Mouse (Mus musculus) embryonic facial prominence, embryonic 11.5 days (tissue): ENCODE measurements at regions not wholly inside any gene's neighbourhood (a gene's known extent, or its start where the extent isn't known, plus 50 kb on each side); places are given as distances from the start of the nearest gene placed in this dataset.

Experiments
- ATAC-seq: fragments of 200-750 bp; cut with Nextera tagmentation; replicated peaks from 2 replicates; pipeline ENCODE4 v1.8.0; 2017; ENCODE audit warnings: low read depth; ENCODE audit not compliant: insufficient number of reproducible peaks, low FRiP score, low TSS enrichment
- DNase-seq: peaks from one replicate; pipeline ENCODE4 v3.0.0-alpha.2; 2015; ENCODE audit warnings: low spot score
- H3K27ac ChIP-seq: fragments of 300-500 bp; sonication (generic); replicated peaks from 2 replicates; pipeline ENCODE4 v1.5.1; 2014; ENCODE audit warnings: mild to moderate bottlenecking, low read depth, low read length, control low read depth
- H3K27me3 ChIP-seq: fragments of 300-500 bp; sonication (generic); 2 replicates; pipeline ENCODE4 v1.6.1; 2014; ENCODE audit warnings: mild to moderate bottlenecking, low read length, moderate library complexity, mixed read lengths; ENCODE audit not compliant: control insufficient read depth, insufficient read depth
- H3K36me3 ChIP-seq: fragments of 300-500 bp; sonication (generic); replicated peaks from 2 replicates; pipeline ENCODE4 v1.6.1; 2014; ENCODE audit warnings: low read depth, mild to moderate bottlenecking, low read length, moderate library complexity, mixed read lengths; ENCODE audit not compliant: control insufficient read depth, insufficient read depth
- H3K4me1 ChIP-seq: fragments of 300-500 bp; sonication (generic); 2 replicates; pipeline ENCODE4 v1.6.1; 2014; ENCODE audit warnings: low read length, mixed read lengths; ENCODE audit not compliant: control insufficient read depth, insufficient read depth
- H3K4me2 ChIP-seq: fragments of 300-500 bp; sonication (generic); 2 replicates; pipeline ENCODE4 v1.6.1; 2014; ENCODE audit warnings: low read depth, mild to moderate bottlenecking, control low read depth, low read length, moderate library complexity
- H3K4me3 ChIP-seq: fragments of 300-500 bp; sonication (generic); 2 replicates; pipeline ENCODE4 v1.5.1; 2014; ENCODE audit warnings: low read depth, low read length, control low read depth
- H3K9ac ChIP-seq: fragments of 300-500 bp; sonication (generic); replicated peaks from 2 replicates; pipeline ENCODE4 v1.6.1; 2014; ENCODE audit warnings: mild to moderate bottlenecking, control low read depth, low read length
- H3K9me3 ChIP-seq: fragments of 300-500 bp; sonication (generic); replicated peaks from 2 replicates; pipeline ENCODE4 v1.6.1; 2016; ENCODE audit warnings: mild to moderate bottlenecking, low read length, inconsistent platforms, mixed read lengths; ENCODE audit not compliant: control insufficient read depth
- WGBS: fragments of 180-500 bp; shearing (Covaris S2); extraction: QIAGEN DNeasy Blood & Tissue Kit; methylation state at CpG from one replicate; pipeline ENCODE4 v1.1.7; 2014; 5-methylcytosine and 5-hydroxymethylcytosine counted together

DNA sequence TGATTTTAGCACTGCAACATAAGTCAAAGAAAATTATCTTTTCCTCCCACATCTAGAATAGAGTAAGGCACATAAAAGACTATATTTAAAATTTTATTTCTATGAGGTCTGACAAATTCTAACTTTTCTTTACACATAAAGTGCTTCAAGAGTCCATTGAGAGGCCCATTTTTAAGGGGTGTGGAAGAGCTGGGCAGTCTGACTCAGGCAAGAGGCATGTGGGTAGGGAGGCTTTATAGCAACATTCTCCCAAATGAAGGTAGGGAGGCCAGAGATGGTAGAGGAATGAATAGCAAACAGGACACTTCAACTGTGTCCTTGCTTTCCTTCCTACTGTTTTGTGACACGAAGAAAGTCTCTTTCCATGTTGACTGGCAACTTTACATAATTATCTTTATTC, 2566.6 kb upstream of the Gm7489 start:
- Histone ChIP-seq H3K4me1 (no peaks in the 10 kb centered on the region), H3K4me3 (no peak overlapping the region), H3K9ac (no peak overlapping the region), H3K4me2 (no peak overlapping the region), H3K9me3 (no peaks in the 10 kb centered on the region), H3K27me3 (no peaks in the 10 kb centered on the region), H3K36me3 (no peaks in the 10 kb centered on the region), H3K27ac (no peak overlapping the region)
- ATAC-seq (no peak), DNase-seq (no peak)
- WGBS = 83% methylated on average over 1 of the region's 1 CpGs

GRCm38 (mm10) chr15:51318760-51319159, 2565.9 kb upstream of the Gm7489 start:
- no peak for ATAC-seq
- WGBS = 86% methylated on average over 2 of the region's 2 CpGs

DNA sequence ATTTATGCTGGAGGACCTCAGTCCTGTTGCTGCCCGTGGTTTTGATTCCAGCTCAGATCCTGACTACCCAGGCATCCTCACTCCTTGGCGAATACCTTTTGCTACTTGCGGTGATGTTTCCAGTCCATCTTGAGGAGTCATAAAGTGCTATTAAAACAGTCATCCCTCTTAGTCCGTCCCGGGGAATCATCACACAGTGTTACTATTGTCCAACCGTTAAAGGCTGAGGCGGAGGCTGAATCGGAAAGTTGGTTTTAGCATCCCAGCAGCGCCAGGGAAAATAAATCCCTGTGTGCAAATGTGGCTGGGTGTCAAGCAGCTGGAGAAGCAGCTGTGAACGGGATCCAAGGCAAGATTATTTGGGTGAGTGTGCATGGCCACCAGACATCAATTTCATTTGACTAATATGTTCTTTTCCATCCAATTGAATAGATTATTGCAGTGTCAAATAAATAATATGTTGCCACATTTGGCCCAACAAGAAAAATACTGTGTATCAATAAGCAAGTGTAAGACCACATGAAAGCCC, 2564.3 kb upstream of the Gm7489 start:
- Histone ChIP-seq H3K36me3 (no peaks in the 10 kb centered on the region), H3K27ac (no peak overlapping the region), H3K4me1 (no peaks in the 10 kb centered on the region), H3K9me3 (no peaks in the 10 kb centered on the region), H3K4me3 (no peak overlapping the region), H3K9ac (no peak overlapping the region), H3K4me2 (no peak overlapping the region), H3K27me3 (no peaks in the 10 kb centered on the region)
- 78% methylated on average over 10 of the region's 10 CpGs for WGBS
- no peak for DNase-seq
- ATAC-seq = no peak

More at GRCm38 (mm10) chr15:51318760-51319159, 2565.9 kb upstream of the Gm7489 start:
- no peaks in the 10 kb centered on the region for H3K9me3 ChIP-seq
- H3K9ac ChIP-seq = no peak overlapping the region
- H3K27ac ChIP-seq = no peak overlapping the region
- H3K4me1 ChIP-seq = no peaks in the 10 kb centered on the region
- no peak for DNase-seq
- H3K27me3 ChIP-seq = no peaks in the 10 kb centered on the region
- no peak overlapping the region for H3K4me3 ChIP-seq
- H3K36me3 ChIP-seq = no peaks in the 10 kb centered on the region
- no peak overlapping the region for H3K4me2 ChIP-seq

DNA sequence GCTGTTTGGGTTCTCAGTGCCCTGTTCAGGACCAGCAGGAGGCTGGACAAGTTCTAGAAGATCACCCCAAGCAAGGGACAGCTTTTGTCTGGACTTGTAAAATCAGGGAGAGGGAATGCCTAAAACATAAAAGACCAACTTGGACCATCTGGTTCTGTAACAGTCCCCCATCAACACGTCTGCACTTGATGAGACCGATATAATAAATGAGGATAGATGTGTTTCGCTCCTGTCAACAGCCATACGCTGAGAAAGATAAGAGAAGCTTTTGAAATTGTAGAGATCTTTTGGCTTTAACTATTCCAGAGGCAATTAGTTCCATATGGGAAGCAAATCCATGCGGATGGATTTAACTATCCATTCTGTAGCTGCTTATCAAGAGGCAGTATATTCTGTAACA, 2561.4 kb upstream of the Gm7489 start:
- Histone ChIP-seq H3K27me3 (no peaks in the 10 kb centered on the region), H3K4me3 (no peak overlapping the region), H3K9ac (no peak overlapping the region), H3K4me1 (no peaks in the 10 kb centered on the region), H3K9me3 (no peaks in the 10 kb centered on the region), H3K36me3 (no peaks in the 10 kb centered on the region), H3K4me2 (no peak overlapping the region), H3K27ac (no peak overlapping the region)
- ATAC-seq (no peak), DNase-seq (peak; percentile 38)
- 43% methylated on average over 5 of the region's 5 CpGs for WGBS

DNA sequence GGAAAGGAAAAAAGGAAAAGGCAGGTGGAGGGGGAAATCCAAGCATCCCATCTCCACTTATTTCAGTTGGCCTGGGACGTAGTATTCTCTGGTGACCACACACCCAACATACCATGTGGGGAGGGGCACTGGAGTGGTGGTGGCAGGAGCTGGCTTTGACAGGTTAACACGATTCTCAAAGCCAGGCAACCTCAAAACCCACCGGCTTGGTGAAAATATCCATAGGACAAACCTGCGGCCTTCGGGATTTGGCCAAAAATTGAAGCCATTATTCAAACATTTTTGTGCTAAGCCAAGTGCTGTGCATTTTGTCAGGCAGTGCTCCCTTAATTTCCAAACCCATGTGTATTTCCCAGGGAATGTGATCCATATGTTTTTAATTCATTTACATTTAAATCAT, 2560.5 kb upstream of the Gm7489 start:
- Histone ChIP-seq H3K9me3 (no peaks in the 10 kb centered on the region), H3K4me2 (no peak overlapping the region), H3K9ac (no peak overlapping the region), H3K27ac (no peak overlapping the region), H3K4me3 (no peak overlapping the region), H3K27me3 (no peaks in the 10 kb centered on the region), H3K36me3 (no peaks in the 10 kb centered on the region), H3K4me1 (no peaks in the 10 kb centered on the region)
- peak; percentile 51 for DNase-seq
- 57% methylated on average over 5 of the region's 5 CpGs for WGBS
- ATAC-seq = no peak

GRCm38 (mm10) chr15:51327702-51328101, 2557.0 kb upstream of the Gm7489 start:
- H3K4me1 ChIP-seq = no peaks in the 10 kb centered on the region
- ATAC-seq = no peak
- H3K36me3 ChIP-seq = no peaks in the 10 kb centered on the region
- H3K4me3 ChIP-seq = no peak overlapping the region
- H3K27me3 ChIP-seq = no peaks in the 10 kb centered on the region
- no peak overlapping the region for H3K4me2 ChIP-seq
- no peak overlapping the region for H3K9ac ChIP-seq
- peak; percentile 6 for DNase-seq
- H3K27ac ChIP-seq = no peak overlapping the region
- WGBS = 58% methylated on average over 5 of the region's 5 CpGs
- H3K9me3 ChIP-seq = no peaks in the 10 kb centered on the region

GRCm38 (mm10) chr15:51336441-51336840, 2548.3 kb upstream of the Gm7489 start:
- H3K4me3 ChIP-seq = no peak overlapping the region
- no peak overlapping the region for H3K27ac ChIP-seq
- no peaks in the 10 kb centered on the region for H3K27me3 ChIP-seq
- DNase-seq (no peak), ATAC-seq (no peak)
- H3K36me3 ChIP-seq = no peaks in the 10 kb centered on the region
- H3K4me1 ChIP-seq = no peaks in the 10 kb centered on the region
- H3K4me2 ChIP-seq = no peak overlapping the region
- H3K9me3 ChIP-seq = no peaks in the 10 kb centered on the region
- 64% methylated on average over 1 of the region's 1 CpGs for WGBS
- no peak overlapping the region for H3K9ac ChIP-seq

DNA sequence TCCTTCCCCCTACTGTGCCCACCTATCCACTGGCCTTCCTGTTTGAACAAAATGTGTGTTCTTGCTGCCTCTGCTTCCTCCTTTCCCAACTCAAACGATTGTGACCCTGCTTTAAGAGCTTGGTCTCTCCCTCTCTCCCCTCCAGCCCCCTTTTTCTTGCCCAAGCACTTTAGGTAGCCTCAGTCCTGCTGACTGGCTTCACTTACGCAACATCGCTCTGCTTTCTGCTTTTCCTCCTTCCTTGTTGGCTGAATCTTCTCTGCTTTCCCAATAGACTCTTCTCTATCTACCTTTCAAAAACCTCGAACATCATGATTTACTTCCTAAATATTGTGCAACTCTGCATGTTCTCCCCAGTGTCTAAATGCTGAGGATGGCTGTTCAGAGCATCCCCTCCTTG, 2538.4 kb upstream of the Gm7489 start:
- H3K9ac ChIP-seq = no peak overlapping the region
- no peak for ATAC-seq
- 92% methylated on average over 4 of the region's 4 CpGs for WGBS
- no peaks in the 10 kb centered on the region for H3K27me3 ChIP-seq
- H3K4me2 ChIP-seq = no peak overlapping the region
- H3K36me3 ChIP-seq = no peaks in the 10 kb centered on the region
- H3K4me3 ChIP-seq = no peak overlapping the region
- DNase-seq = no peak
- no peaks in the 10 kb centered on the region for H3K4me1 ChIP-seq
- H3K27ac ChIP-seq = no peak overlapping the region
- H3K9me3 ChIP-seq = no peaks in the 10 kb centered on the region
